Mouse (Mus musculus) cortical plate, adult 2 months (tissue): ENCODE measurements around the gene A630001G21Rik.

ENCODE experiments used
- CTCF ChIP-seq: fragments of 200-500 bp; IDR thresholded peaks from 2 replicates; pipeline ENCODE4 v1.5.1; 2011; ENCODE audit warnings: mild to moderate bottlenecking, control low read depth, low read length; ENCODE audit not compliant: insufficient read depth; ENCODE audit errors: extremely low read depth
- POLR2A ChIP-seq: fragments of 200-500 bp; IDR thresholded peaks from 2 replicates; pipeline ENCODE4 v1.6.1; 2011; ENCODE audit warnings: mild to moderate bottlenecking, low read length, control low read depth; ENCODE audit not compliant: insufficient read depth; ENCODE audit errors: extremely low read depth

DNA sequence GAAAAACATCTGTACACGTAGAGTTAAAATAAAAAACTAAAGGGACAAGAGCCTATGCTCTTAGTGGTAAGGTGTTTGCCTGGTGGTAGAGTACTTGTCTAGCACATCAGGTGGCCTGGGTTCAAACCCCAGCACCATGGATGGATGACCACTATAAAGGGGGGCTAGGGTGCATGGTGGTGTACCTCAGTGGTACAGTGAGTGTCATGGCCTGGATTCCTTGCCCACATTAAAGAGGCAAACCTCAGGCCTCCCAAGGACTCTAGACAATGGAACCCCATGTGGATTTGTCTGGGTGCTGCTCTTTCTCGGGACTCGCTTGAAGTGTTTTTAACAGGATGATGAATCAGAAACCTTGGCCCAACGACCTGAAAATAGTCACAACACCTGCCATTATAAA, 75.9 kb downstream of the A630001G21Rik start:
- TF ChIP-seq POLR2A (no peak), CTCF (no peak)
